Mouse (Mus musculus): ENCODE results near the gene Smarcb1.

The Smarcb1 gene

GRCm38 (mm10) chr10:75932891-75933290, 11.5 kb upstream of the Smarcb1 start, which contains the start of gene Chchd10:
TSS of gene Chchd10 (plus strand) at chr10:75933130.
- no peak for DNase-seq

- no peak for DNase-seq
These were observed 10.8 kb upstream of the Smarcb1 start for GRCm38 (mm10) chr10:75932081-75932678.

- DNase-seq: no peak
These were observed 9.9 kb upstream of the Smarcb1 start for GRCm38 (mm10) chr10:75931311-75931710.

- no peak for DNase-seq
These were observed 8.9 kb upstream of the Smarcb1 start for GRCm38 (mm10) chr10:75930304-75930703.

- no peak for DNase-seq
These were observed 5.0 kb upstream of the Smarcb1 start for GRCm38 (mm10) chr10:75926396-75926795.

GRCm38 (mm10) chr10:75924324-75924723, 2.9 kb upstream of the Smarcb1 start:
- no peak for DNase-seq

GRCm38 (mm10) chr10:75921726-75922560, 526 bp upstream of the Smarcb1 start:
- DNase-seq: no peak

- no peak for DNase-seq
These were observed 2.4 kb downstream of the Smarcb1 start for GRCm38 (mm10) chr10:75919026-75919425.

GRCm38 (mm10) chr10:75916840-75917239, 4.6 kb downstream of the Smarcb1 start:
- DNase-seq: no peak

- DNase-seq: no peak
These were observed 5.9 kb downstream of the Smarcb1 start for GRCm38 (mm10) chr10:75915557-75915956.

- DNase-seq: no peak
These were observed 8.3 kb downstream of the Smarcb1 start for GRCm38 (mm10) chr10:75913013-75913589.

- DNase-seq: no peak
These were observed 10.7 kb downstream of the Smarcb1 start for GRCm38 (mm10) chr10:75910698-75911097.

GRCm38 (mm10) chr10:75906882-75907281, 14.5 kb downstream of the Smarcb1 start:
- DNase-seq: no peak

- no peak for DNase-seq
These were observed 17.0 kb downstream of the Smarcb1 start for GRCm38 (mm10) chr10:75904391-75904790.

- DNase-seq: peak; percentile 24
These were observed 22.6 kb downstream of the Smarcb1 start for GRCm38 (mm10) chr10:75898846-75899245.

- DNase-seq: no peak
These were observed 23.3 kb downstream of the Smarcb1 start for GRCm38 (mm10) chr10:75898039-75898564.

- DNase-seq: peak; percentile 68
These were observed 24.0 kb downstream of the Smarcb1 start for GRCm38 (mm10) chr10:75897373-75897772.

GRCm38 (mm10) chr10:75896208-75896607, 25.2 kb downstream of the Smarcb1 start:
- peak; percentile 67 for DNase-seq

- no peak for DNase-seq
These were observed 25.7 kb downstream of the Smarcb1 start for GRCm38 (mm10) chr10:75895730-75896129.

- DNase-seq: no peak
These were observed 26.8 kb downstream of the Smarcb1 start for GRCm38 (mm10) chr10:75894601-75895000.

- DNase-seq: peak; percentile 98
These were observed 28.2 kb downstream of the Smarcb1 start, which contains the start of gene Derl3 for GRCm38 (mm10) chr10:75893089-75893750. TSS of gene Derl3 (plus strand) at chr10:75893413.

- no peak for DNase-seq
These were observed 31.8 kb downstream of the Smarcb1 start for GRCm38 (mm10) chr10:75889406-75890153.
